Comparison of ENCODE assay signal across 17 mouse cellular contexts in the genomic region with DNA sequence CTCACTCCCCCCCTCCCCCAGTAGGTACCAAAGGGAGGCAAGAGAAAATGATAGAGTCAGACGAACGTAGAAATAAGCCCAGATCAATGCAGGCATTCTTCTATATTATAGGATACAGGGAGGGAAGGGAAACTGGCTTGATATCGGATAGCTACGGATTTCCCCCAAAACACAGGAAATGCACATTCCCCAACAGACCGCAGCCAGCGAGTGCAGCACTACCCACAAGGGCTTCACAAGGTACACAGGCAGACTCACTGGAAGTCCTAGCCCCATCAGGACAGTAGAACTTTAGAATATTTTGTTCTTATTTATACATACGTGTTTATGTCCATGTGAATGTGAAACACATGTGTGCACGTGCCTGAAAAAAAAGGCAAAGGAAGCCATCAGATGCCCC.
DNase-seq lines count a peak whose midpoint lies in the region; ATAC-seq lines count a peak whose summit lies in the region.
"Had no signal": no experiment of that assay in that cellular context is flagged by ENCODE, and none has a peak within 500 bp of the region (broad histone marks: within the 10 kb centered on the region; RNA-seq: fewer than 3 reads in every experiment).

No protein-coding gene starts in this region.

- ATAC-seq in midbrain, embryonic 16.5 days, result no peak
- no peak for ATAC-seq in embryonic facial prominence, embryonic 13.5 days (ENCODE audit: insufficient number of reproducible peaks, insufficient read depth, low FRiP score, low TSS enrichment, low read depth)
- ATAC-seq in liver, embryonic 13.5 days (ENCODE audit: low read depth), result no peak
- ATAC-seq: activated CD4-positive, CD25-positive, alpha-beta regulatory T cell, adult 4 months; forebrain, embryonic 14.5 days; hindbrain, embryonic 16.5 days; lung, postnatal 0 days had no signal

- H3K27me3 ChIP-seq in midbrain, embryonic 10.5 days (ENCODE audit: low read depth, poor library complexity, severe bottlenecking), result peaks cover 87% of the 10 kb centered on the region
- H3K27me3 ChIP-seq in midbrain, embryonic 16.5 days (ENCODE audit: control insufficient read depth, insufficient read depth, low read depth, low read length), result 0 out of 2 replicates have a peak, but pooled peaks cover 2% of the 10 kb centered on the region
- peaks cover 13% of the 10 kb centered on the region; the same call in 1 of the 2 replicates for H3K27me3 ChIP-seq in embryonic facial prominence, embryonic 13.5 days
- H3K27me3 ChIP-seq in liver, embryonic 13.5 days, result no peaks in the 10 kb centered on the region

- WGBS in midbrain, embryonic 10.5 days, result 88% methylated on average over 8 of the region's 8 CpGs
- WGBS in midbrain, embryonic 16.5 days, result 84% methylated on average over 8 of the region's 8 CpGs
- WGBS in embryonic facial prominence, embryonic 13.5 days, result 30% methylated on average over 8 of the region's 8 CpGs
- WGBS in liver, embryonic 13.5 days (ENCODE audit: insufficient replicate concordance), result 24% methylated on average over 8 of the region's 8 CpGs

- H3K4me3 ChIP-seq in midbrain, embryonic 10.5 days, result no peak overlapping the region
- H3K4me3 ChIP-seq in midbrain, embryonic 16.5 days (ENCODE audit: low read depth, low read length), result no peak overlapping the region
- no peak overlapping the region for H3K4me3 ChIP-seq in embryonic facial prominence, embryonic 13.5 days
- no peak overlapping the region for H3K4me3 ChIP-seq in liver, embryonic 13.5 days (replicated peaks)
- H3K4me3 ChIP-seq: embryonic facial prominence, embryonic 12.5 days; limb, embryonic 13.5 days had no signal

- no peaks in the 10 kb centered on the region for H3K9me3 ChIP-seq in midbrain, embryonic 10.5 days (replicated peaks)
- no peaks in the 10 kb centered on the region for H3K9me3 ChIP-seq in midbrain, embryonic 16.5 days (replicated peaks; ENCODE audit: control insufficient read depth, low read length, poor library complexity, severe bottlenecking)
- H3K9me3 ChIP-seq in embryonic facial prominence, embryonic 13.5 days, result no peaks in the 10 kb centered on the region
- no peaks in the 10 kb centered on the region for H3K9me3 ChIP-seq in liver, embryonic 13.5 days (replicated peaks)
- H3K9me3 ChIP-seq: embryonic facial prominence, embryonic 12.5 days; limb, embryonic 13.5 days had no signal

- DNase-seq in midbrain, embryonic 10.5 days (ENCODE audit: low spot score), result no peak
- DNase-seq in liver, embryonic 13.5 days, result no peak
- DNase-seq in thymus, postnatal 25 days, result peak; percentile 38
- no peak for DNase-seq in layer of hippocampus, adult 18-20 months (ENCODE audit: low spot score in 2 of 2)
- no peak for DNase-seq in spleen, adult 12 weeks (ENCODE audit: low spot score)
- DNase-seq: cerebellum, adult 11 months; cerebellum, postnatal 25 days; kidney, adult 2 months; right cerebral cortex, adult 18-20 months had no signal

- no peak overlapping the region for H3K4me2 ChIP-seq in midbrain, embryonic 16.5 days (ENCODE audit: low read length)
- H3K4me2 ChIP-seq in embryonic facial prominence, embryonic 13.5 days, result peak overlapping the region; percentile 32
- peak overlapping the region; percentile 36; the same call in 1 of the 2 replicates for H3K4me2 ChIP-seq in liver, embryonic 13.5 days
- H3K4me2 ChIP-seq: embryonic facial prominence, embryonic 12.5 days; limb, embryonic 13.5 days had no signal

- peaks cover 61% of the 10 kb centered on the region for H3K4me1 ChIP-seq in midbrain, embryonic 10.5 days
- peaks cover 8% of the 10 kb centered on the region; the same call in 1 of the 2 replicates for H3K4me1 ChIP-seq in midbrain, embryonic 16.5 days (ENCODE audit: control insufficient read depth, insufficient read depth, low read length)
- peaks cover 36% of the 10 kb centered on the region for H3K4me1 ChIP-seq in embryonic facial prominence, embryonic 13.5 days
- 0 out of 2 replicates have a peak, but pooled peaks cover 6% of the 10 kb centered on the region for H3K4me1 ChIP-seq in liver, embryonic 13.5 days (replicated peaks)

- H3K36me3 ChIP-seq in midbrain, embryonic 10.5 days, result no peaks in the 10 kb centered on the region
- H3K36me3 ChIP-seq in midbrain, embryonic 16.5 days (ENCODE audit: control insufficient read depth, insufficient read depth, low read length), result no peaks in the 10 kb centered on the region
- H3K36me3 ChIP-seq in embryonic facial prominence, embryonic 13.5 days, result no peaks in the 10 kb centered on the region
- no peaks in the 10 kb centered on the region for H3K36me3 ChIP-seq in liver, embryonic 13.5 days
- H3K36me3 ChIP-seq: embryonic facial prominence, embryonic 12.5 days; limb, embryonic 13.5 days had no signal

- no peak overlapping the region for H3K9ac ChIP-seq in midbrain, embryonic 16.5 days (ENCODE audit: low read depth, low read length)
- no peak overlapping the region for H3K9ac ChIP-seq in embryonic facial prominence, embryonic 13.5 days
- H3K9ac ChIP-seq in liver, embryonic 13.5 days, result no peak overlapping the region
- H3K9ac ChIP-seq: embryonic facial prominence, embryonic 12.5 days; limb, embryonic 13.5 days had no signal

- peak overlapping the region; percentile 42; the same call in 1 of the 2 replicates for H3K27ac ChIP-seq in midbrain, embryonic 10.5 days (replicated peaks)
- no peak overlapping the region for H3K27ac ChIP-seq in midbrain, embryonic 16.5 days (ENCODE audit: low read length)
- peak overlapping the region; percentile 39; the same call in 1 of the 2 replicates for H3K27ac ChIP-seq in embryonic facial prominence, embryonic 13.5 days
- no peak overlapping the region for H3K27ac ChIP-seq in liver, embryonic 13.5 days
- H3K27ac ChIP-seq: embryonic facial prominence, embryonic 12.5 days; limb, embryonic 13.5 days had no signal

Comparison
In these comparisons a context has a peak if more than half of its experiments do, and no peak if none do; other contexts are left out.
1. H3K27ac ChIP-seq: peak in midbrain, embryonic 10.5 days (single experiment) and embryonic facial prominence, embryonic 13.5 days (single experiment); none in midbrain, embryonic 16.5 days (single experiment) and liver, embryonic 13.5 days (single experiment).